Mouse (Mus musculus) liver, embryonic 13.5 days (tissue): ENCODE data around the gene Lysmd2. TPM values are rescaled to one million over a fixed set of nuclear protein-coding genes. Genes with fewer than 3 reads are reported as not detected.
"Not testable (repeated sequence)": the region's sequence is repeated elsewhere in the genome, so short reads cannot be mapped to it uniquely, and the experiment has no call there.

ENCODE experiments used
- ATAC-seq: fragments of 200-750 bp; cut with Nextera tagmentation; 2 replicates; pipeline ENCODE4 v1.8.0; 2017; ENCODE audit warnings: low read depth, mild to moderate bottlenecking, moderate number of reproducible peaks, moderate library complexity
- DNase-seq: peaks from one replicate; pipeline ENCODE4 v3.0.0; 2022
- H3K27ac ChIP-seq: fragments of 300-500 bp; sonication (generic); 2 replicates; pipeline ENCODE4 v1.5.1; 2015; ENCODE audit warnings: moderate library complexity, mild to moderate bottlenecking, inconsistent platforms
- H3K27me3 ChIP-seq: fragments of 300-500 bp; sonication (generic); 2 replicates; pipeline ENCODE4 v1.6.1; 2015; ENCODE audit warnings: mild to moderate bottlenecking, inconsistent platforms
- H3K36me3 ChIP-seq: fragments of 300-500 bp; sonication (generic); 2 replicates; pipeline ENCODE4 v1.6.1; 2015; ENCODE audit warnings: mild to moderate bottlenecking, inconsistent platforms
- H3K4me1 ChIP-seq: fragments of 300-500 bp; sonication (generic); replicated peaks from 2 replicates; pipeline ENCODE4 v1.6.1; 2015; ENCODE audit warnings: inconsistent platforms
- H3K4me2 ChIP-seq: fragments of 300-500 bp; sonication (generic); 2 replicates; pipeline ENCODE4 v1.6.1; 2015; ENCODE audit warnings: inconsistent platforms, mild to moderate bottlenecking, moderate library complexity
- H3K4me3 ChIP-seq: fragments of 300-500 bp; sonication (generic); replicated peaks from 2 replicates; pipeline ENCODE4 v1.5.1; 2015; ENCODE audit warnings: mild to moderate bottlenecking, inconsistent platforms
- H3K9ac ChIP-seq: fragments of 300-500 bp; sonication (generic); 2 replicates; pipeline ENCODE4 v1.6.1; 2015; ENCODE audit warnings: mild to moderate bottlenecking, inconsistent platforms
- H3K9me3 ChIP-seq: fragments of 300-500 bp; sonication (generic); replicated peaks from 2 replicates; pipeline ENCODE4 v1.6.1; 2016; ENCODE audit warnings: inconsistent platforms
- WGBS: fragments of 180-500 bp; shearing (Covaris S2); methylation state at CpG from one replicate; pipeline ENCODE4 v1.1.7; 2015; ENCODE audit not compliant: insufficient replicate concordance; 5-methylcytosine and 5-hydroxymethylcytosine counted together
- polyA plus RNA-seq: library from polyadenylated mRNA; unstranded; fragments of >200 nt; fragmentation: Nextera tagmentation; extraction: Ambion mirVana; gene quantifications from 2 replicates; pipeline ENCODE4 v1.2.1, GENCODE M21; 2015

Lysmd2 gene
- polyA plus RNA-seq, 1 experiment from 2014 or later: 3.7 TPM

- WGBS: 69% methylated on average over 10 of the region's 10 CpGs
- H3K27ac ChIP-seq: no peak overlapping the region
- H3K27me3 ChIP-seq: peaks cover 2% of the 10 kb centered on the region; the same call in 1 of the 2 replicates
- H3K4me1 ChIP-seq: no peaks in the 10 kb centered on the region
- no peak overlapping the region for H3K4me2 ChIP-seq
- H3K4me3 ChIP-seq: no peak overlapping the region
- no peaks in the 10 kb centered on the region for H3K9me3 ChIP-seq
- no peak for ATAC-seq
- no peaks in the 10 kb centered on the region for H3K36me3 ChIP-seq
- no peak overlapping the region for H3K9ac ChIP-seq
- no peak for DNase-seq
Observed at GRCm38 (mm10) chr9:75632111-75632510, 6.6 kb downstream of the Lysmd2 start.

GRCm38 (mm10) chr9:75632902-75633301 lies 7.4 kb downstream of the Lysmd2 start:
- DNase-seq: no peak
- H3K4me3 ChIP-seq: no peak overlapping the region
- ATAC-seq: no peak
- WGBS: 47% methylated on average over 1 of the region's 1 CpGs
- H3K27me3 ChIP-seq: no peaks in the 10 kb centered on the region
- H3K27ac ChIP-seq: no peak overlapping the region
- H3K9ac ChIP-seq: no peak overlapping the region
- H3K36me3 ChIP-seq: no peaks in the 10 kb centered on the region
- H3K9me3 ChIP-seq: no peaks in the 10 kb centered on the region
- no peak overlapping the region for H3K4me2 ChIP-seq
- H3K4me1 ChIP-seq: no peaks in the 10 kb centered on the region

- no peak overlapping the region for H3K4me3 ChIP-seq
- H3K27me3 ChIP-seq: no peaks in the 10 kb centered on the region
- no peaks in the 10 kb centered on the region for H3K36me3 ChIP-seq
- H3K9me3 ChIP-seq: no peaks in the 10 kb centered on the region
- ATAC-seq (no peak), DNase-seq (no peak)
- H3K9ac ChIP-seq: no peak overlapping the region
- H3K4me2 ChIP-seq: no peak overlapping the region
- H3K27ac ChIP-seq: no peak overlapping the region
- no peaks in the 10 kb centered on the region for H3K4me1 ChIP-seq
- WGBS: 81% methylated on average over 8 of the region's 8 CpGs
Observed at GRCm38 (mm10) chr9:75633603-75634002, 8.1 kb downstream of the Lysmd2 start.

GRCm38 (mm10) chr9:75634226-75634625 lies 8.7 kb downstream of the Lysmd2 start:
- no peak overlapping the region for H3K4me2 ChIP-seq
- WGBS: 66% methylated on average over 4 of the region's 4 CpGs
- H3K27ac ChIP-seq: no peak overlapping the region
- H3K36me3 ChIP-seq: no peaks in the 10 kb centered on the region
- H3K4me1 ChIP-seq: no peaks in the 10 kb centered on the region
- no peaks in the 10 kb centered on the region for H3K9me3 ChIP-seq
- H3K4me3 ChIP-seq: no peak overlapping the region
- H3K9ac ChIP-seq: no peak overlapping the region
- DNase-seq (no peak), ATAC-seq (no peak)
- H3K27me3 ChIP-seq: no peaks in the 10 kb centered on the region

- H3K4me3 ChIP-seq: no peak overlapping the region
- peak; percentile 59 for ATAC-seq
- no peak overlapping the region for H3K27ac ChIP-seq
- whole genome bisulfite sequencing: 32% methylated on average over 3 of the region's 3 CpGs
- H3K4me1 ChIP-seq: no peaks in the 10 kb centered on the region
- H3K27me3 ChIP-seq: no peaks in the 10 kb centered on the region
- no peak overlapping the region for H3K9ac ChIP-seq
- H3K4me2 ChIP-seq: no peak overlapping the region
- H3K9me3 ChIP-seq: no peaks in the 10 kb centered on the region
- DNase-seq: no peak
- H3K36me3 ChIP-seq: no peaks in the 10 kb centered on the region
Observed at GRCm38 (mm10) chr9:75645405-75645804, 19.9 kb downstream of the Lysmd2 start.

GRCm38 (mm10) chr9:75653981-75654911 lies 28.7 kb downstream of the Lysmd2 start:
- Histone ChIP-seq H3K4me2 (no peak overlapping the region), H3K4me1 (peaks cover 6% of the 10 kb centered on the region; the same call in 1 of the 2 replicates), H3K36me3 (no peaks in the 10 kb centered on the region), H3K27me3 (no peaks in the 10 kb centered on the region), H3K9ac (no peak overlapping the region), H3K27ac (no peak overlapping the region), H3K4me3 (no peak overlapping the region), H3K9me3 (no peaks in the 10 kb centered on the region)
- 38% methylated on average over 12 of the region's 12 CpGs for WGBS
- no peak for DNase-seq
- peak; percentile 43; the same call in 1 of the 2 replicates for ATAC-seq

GRCm38 (mm10) chr9:75656456-75656855 lies 30.9 kb downstream of the Lysmd2 start:
- not testable (repeated sequence) for ATAC-seq, H3K27ac ChIP-seq, DNase-seq, H3K27me3 ChIP-seq, H3K36me3 ChIP-seq, H3K4me3 ChIP-seq, H3K4me1 ChIP-seq, H3K9ac ChIP-seq, H3K4me2 ChIP-seq, H3K9me3 ChIP-seq
- WGBS: 62% methylated on average over 2 of the region's 3 CpGs

- WGBS: 48% methylated on average over 8 of the region's 8 CpGs
- DNase-seq: no peak
Observed at GRCm38 (mm10) chr9:75660917-75661316, 35.4 kb downstream of the Lysmd2 start.

GRCm38 (mm10) chr9:75665364-75665763 lies 39.8 kb downstream of the Lysmd2 start:
- Histone ChIP-seq H3K9me3 (no peaks in the 10 kb centered on the region), H3K4me2 (no peak overlapping the region), H3K4me3 (no peak overlapping the region), H3K4me1 (no peaks in the 10 kb centered on the region), H3K27ac (no peak overlapping the region), H3K9ac (no peak overlapping the region), H3K36me3 (no peaks in the 10 kb centered on the region), H3K27me3 (no peaks in the 10 kb centered on the region)
- ATAC-seq: no peak
- no peak for DNase-seq
- WGBS: 67% methylated on average over 6 of the region's 6 CpGs

More at GRCm38 (mm10) chr9:75660917-75661316, 35.4 kb downstream of the Lysmd2 start:
- Histone ChIP-seq H3K9me3 (no peaks in the 10 kb centered on the region), H3K4me2 (no peak overlapping the region), H3K27ac (no peak overlapping the region), H3K36me3 (no peaks in the 10 kb centered on the region), H3K9ac (no peak overlapping the region), H3K27me3 (no peaks in the 10 kb centered on the region), H3K4me1 (no peaks in the 10 kb centered on the region), H3K4me3 (no peak overlapping the region)
- ATAC-seq: no peak

GRCm38 (mm10) chr9:75666612-75667011 lies 41.1 kb downstream of the Lysmd2 start:
- no peak overlapping the region for H3K9ac ChIP-seq
- 50% methylated on average over 5 of the region's 5 CpGs for WGBS
- H3K36me3 ChIP-seq: no peaks in the 10 kb centered on the region
- no peaks in the 10 kb centered on the region for H3K4me1 ChIP-seq
- H3K27ac ChIP-seq: no peak overlapping the region
- H3K9me3 ChIP-seq: no peaks in the 10 kb centered on the region
- no peaks in the 10 kb centered on the region for H3K27me3 ChIP-seq
- H3K4me2 ChIP-seq: no peak overlapping the region
- ATAC-seq (no peak), DNase-seq (no peak)
- no peak overlapping the region for H3K4me3 ChIP-seq

GRCm38 (mm10) chr9:75672769-75673168 lies 47.2 kb downstream of the Lysmd2 start:
- no peak overlapping the region for H3K27ac ChIP-seq
- WGBS: 65% methylated on average over 6 of the region's 6 CpGs
- no peaks in the 10 kb centered on the region for H3K36me3 ChIP-seq
- H3K4me3 ChIP-seq: no peak overlapping the region
- ATAC-seq: no peak
- no peaks in the 10 kb centered on the region for H3K4me1 ChIP-seq
- H3K9me3 ChIP-seq: no peaks in the 10 kb centered on the region
- no peak for DNase-seq
- no peaks in the 10 kb centered on the region for H3K27me3 ChIP-seq
- no peak overlapping the region for H3K4me2 ChIP-seq
- no peak overlapping the region for H3K9ac ChIP-seq

GRCm38 (mm10) chr9:75676226-75676625 lies 50.7 kb downstream of the Lysmd2 start:
- DNase-seq (no peak), ATAC-seq (no peak)
- H3K36me3 ChIP-seq: no peaks in the 10 kb centered on the region
- WGBS: 62% methylated on average over 7 of the region's 7 CpGs
- no peak overlapping the region for H3K27ac ChIP-seq
- no peak overlapping the region for H3K4me2 ChIP-seq
- H3K9ac ChIP-seq: no peak overlapping the region
- no peaks in the 10 kb centered on the region for H3K27me3 ChIP-seq
- no peaks in the 10 kb centered on the region for H3K4me1 ChIP-seq
- no peaks in the 10 kb centered on the region for H3K9me3 ChIP-seq
- no peak overlapping the region for H3K4me3 ChIP-seq
